Mouse (Mus musculus): Measurements from ENCODE around the gene Plekhh3. TPM values are rescaled to one million over a fixed set of nuclear protein-coding genes. Genes with fewer than 3 reads are reported as not detected.

The Plekhh3 gene
- polyA plus RNA-seq, 1 experiment from 2014 or later, result 17.1 TPM

- Histone ChIP-seq H3K9me3 (ENCODE audit: control insufficient read depth, low read length) (no peaks in the 10 kb centered on the region), H3K4me1 (replicated peaks; ENCODE audit: control insufficient read depth, insufficient read depth, low read length) (peaks cover 10% of the 10 kb centered on the region), H3K4me3 (ENCODE audit: low read length) (no peak overlapping the region), H3K27me3 (ENCODE audit: control insufficient read depth, insufficient read depth, low read depth, low read length) (no peaks in the 10 kb centered on the region), H3K27ac (ENCODE audit: low read length) (no peak overlapping the region), H3K9ac (ENCODE audit: low read length) (no peak overlapping the region), H3K4me2 (ENCODE audit: low read depth, low read length) (no peak overlapping the region), H3K36me3 (ENCODE audit: control insufficient read depth, insufficient read depth, low read length) (peaks cover 23% of the 10 kb centered on the region)
- no peak for ATAC-seq (ENCODE audit: low read depth)
- 64% methylated on average over 1 of the region's 1 CpGs for WGBS
These were observed 23.9 kb upstream of the Plekhh3 start for GRCm38 (mm10) chr11:101195101-101195500.

- ATAC-seq (ENCODE audit: low read depth), result no peak
- H3K27ac ChIP-seq (ENCODE audit: low read length), result no peak overlapping the region
- H3K9ac ChIP-seq (ENCODE audit: low read length), result no peak overlapping the region
- no peak overlapping the region for H3K4me2 ChIP-seq (ENCODE audit: low read depth, low read length)
- H3K4me1 ChIP-seq (replicated peaks; ENCODE audit: control insufficient read depth, insufficient read depth, low read length), result peaks cover 12% of the 10 kb centered on the region
- peaks cover 22% of the 10 kb centered on the region for H3K36me3 ChIP-seq (ENCODE audit: control insufficient read depth, insufficient read depth, low read length)
- 69% methylated on average over 6 of the region's 6 CpGs for WGBS
- no peaks in the 10 kb centered on the region for H3K9me3 ChIP-seq (ENCODE audit: control insufficient read depth, low read length)
- H3K4me3 ChIP-seq (ENCODE audit: low read length), result no peak overlapping the region
- H3K27me3 ChIP-seq (ENCODE audit: control insufficient read depth, insufficient read depth, low read depth, low read length), result no peaks in the 10 kb centered on the region
These were observed 23.5 kb upstream of the Plekhh3 start for GRCm38 (mm10) chr11:101194643-101195042.

- peaks cover 15% of the 10 kb centered on the region for H3K4me1 ChIP-seq (replicated peaks; ENCODE audit: control insufficient read depth, insufficient read depth, low read length)
- ATAC-seq (ENCODE audit: low read depth), result no peak
- 62% methylated on average over 5 of the region's 5 CpGs for WGBS
- no peak overlapping the region for H3K27ac ChIP-seq (ENCODE audit: low read length)
- H3K4me2 ChIP-seq (ENCODE audit: low read depth, low read length), result no peak overlapping the region
- no peaks in the 10 kb centered on the region for H3K9me3 ChIP-seq (ENCODE audit: control insufficient read depth, low read length)
- H3K36me3 ChIP-seq (ENCODE audit: control insufficient read depth, insufficient read depth, low read length), result peaks cover 18% of the 10 kb centered on the region
- no peak overlapping the region for H3K9ac ChIP-seq (ENCODE audit: low read length)
- no peak overlapping the region for H3K4me3 ChIP-seq (ENCODE audit: low read length)
- no peaks in the 10 kb centered on the region for H3K27me3 ChIP-seq (ENCODE audit: control insufficient read depth, insufficient read depth, low read depth, low read length)
These were observed 23.0 kb upstream of the Plekhh3 start for GRCm38 (mm10) chr11:101194137-101194536.

- Histone ChIP-seq H3K27ac (ENCODE audit: low read length) (no peak overlapping the region), H3K9ac (ENCODE audit: low read length) (no peak overlapping the region), H3K36me3 (ENCODE audit: control insufficient read depth, insufficient read depth, low read length) (peaks cover 12% of the 10 kb centered on the region; the same call in 1 of the 2 replicates), H3K4me2 (ENCODE audit: low read depth, low read length) (no peak overlapping the region), H3K4me3 (ENCODE audit: low read length) (no peak overlapping the region), H3K4me1 (replicated peaks; ENCODE audit: control insufficient read depth, insufficient read depth, low read length) (peaks cover 22% of the 10 kb centered on the region), H3K9me3 (ENCODE audit: control insufficient read depth, low read length) (no peaks in the 10 kb centered on the region), H3K27me3 (ENCODE audit: control insufficient read depth, insufficient read depth, low read depth, low read length) (no peaks in the 10 kb centered on the region)
- WGBS, result 82% methylated on average over 7 of the region's 7 CpGs
- ATAC-seq (ENCODE audit: low read depth), result no peak
These were observed 21.9 kb upstream of the Plekhh3 start for GRCm38 (mm10) chr11:101193076-101193475.

- Histone ChIP-seq H3K9ac (ENCODE audit: low read length) (no peak overlapping the region), H3K4me3 (ENCODE audit: low read length) (no peak overlapping the region), H3K27me3 (ENCODE audit: control insufficient read depth, insufficient read depth, low read depth, low read length) (no peaks in the 10 kb centered on the region), H3K4me1 (replicated peaks; ENCODE audit: control insufficient read depth, insufficient read depth, low read length) (peaks cover 22% of the 10 kb centered on the region), H3K9me3 (ENCODE audit: control insufficient read depth, low read length) (no peaks in the 10 kb centered on the region), H3K27ac (ENCODE audit: low read length) (no peak overlapping the region), H3K4me2 (ENCODE audit: low read depth, low read length) (no peak overlapping the region), H3K36me3 (ENCODE audit: control insufficient read depth, insufficient read depth, low read length) (peaks cover 10% of the 10 kb centered on the region; the same call in 1 of the 2 replicates)
- 77% methylated on average over 6 of the region's 6 CpGs for WGBS
- ATAC-seq (ENCODE audit: low read depth), result no peak
These were observed 21.5 kb upstream of the Plekhh3 start for GRCm38 (mm10) chr11:101192646-101193045.

- Histone ChIP-seq H3K4me3 (ENCODE audit: low read length) (no peak overlapping the region), H3K9me3 (ENCODE audit: control insufficient read depth, low read length) (no peaks in the 10 kb centered on the region), H3K36me3 (ENCODE audit: control insufficient read depth, insufficient read depth, low read length) (peaks cover 7% of the 10 kb centered on the region; the same call in 1 of the 2 replicates), H3K9ac (ENCODE audit: low read length) (no peak overlapping the region), H3K27ac (ENCODE audit: low read length) (no peak overlapping the region), H3K4me2 (ENCODE audit: low read depth, low read length) (no peak overlapping the region), H3K4me1 (replicated peaks; ENCODE audit: control insufficient read depth, insufficient read depth, low read length) (peaks cover 22% of the 10 kb centered on the region), H3K27me3 (ENCODE audit: control insufficient read depth, insufficient read depth, low read depth, low read length) (no peaks in the 10 kb centered on the region)
- ATAC-seq (ENCODE audit: low read depth), result no peak
- WGBS, result 71% methylated on average over 4 of the region's 4 CpGs
These were observed 20.8 kb upstream of the Plekhh3 start for GRCm38 (mm10) chr11:101191919-101192470.

GRCm38 (mm10) chr11:101190913-101191907 is 20.1 kb upstream of the Plekhh3 start:
- WGBS, result 43% methylated on average over 17 of the region's 17 CpGs
- H3K4me1 ChIP-seq (replicated peaks; ENCODE audit: control insufficient read depth, insufficient read depth, low read length), result peaks cover 22% of the 10 kb centered on the region
- ATAC-seq (ENCODE audit: low read depth), result no peak

GRCm38 (mm10) chr11:101190181-101190912 is 19.2 kb upstream of the Plekhh3 start:
- Histone ChIP-seq H3K4me2 (ENCODE audit: low read depth, low read length) (no peak overlapping the region), H3K27ac (ENCODE audit: low read length) (peak overlapping the region; percentile 90), H3K9me3 (ENCODE audit: control insufficient read depth, low read length) (no peaks in the 10 kb centered on the region), H3K9ac (ENCODE audit: low read length) (peak overlapping the region; percentile 8; the same call in 1 of the 2 replicates), H3K27me3 (ENCODE audit: control insufficient read depth, insufficient read depth, low read depth, low read length) (no peaks in the 10 kb centered on the region), H3K36me3 (ENCODE audit: control insufficient read depth, insufficient read depth, low read length) (no peaks in the 10 kb centered on the region), H3K4me3 (ENCODE audit: low read length) (no peak overlapping the region), H3K4me1 (replicated peaks; ENCODE audit: control insufficient read depth, insufficient read depth, low read length) (peaks cover 22% of the 10 kb centered on the region)
- peak; percentile 32 for ATAC-seq (ENCODE audit: low read depth)
- WGBS, result 34% methylated on average over 8 of the region's 8 CpGs

More at GRCm38 (mm10) chr11:101190913-101191907, 20.1 kb upstream of the Plekhh3 start:
- Histone ChIP-seq H3K36me3 (ENCODE audit: control insufficient read depth, insufficient read depth, low read length) (no peaks in the 10 kb centered on the region), H3K4me2 (ENCODE audit: low read depth, low read length) (no peak overlapping the region), H3K27me3 (ENCODE audit: control insufficient read depth, insufficient read depth, low read depth, low read length) (no peaks in the 10 kb centered on the region), H3K4me3 (ENCODE audit: low read length) (no peak overlapping the region), H3K9me3 (ENCODE audit: control insufficient read depth, low read length) (no peaks in the 10 kb centered on the region), H3K9ac (ENCODE audit: low read length) (no peak overlapping the region), H3K27ac (ENCODE audit: low read length) (peak overlapping the region; percentile 90)
